Mouse (Mus musculus) liver, postnatal 0 days (tissue): ENCODE measurements around the gene Ezh1.

Experiments
- CTCF ChIP-seq: sonication (generic); IDR thresholded peaks from 2 replicates; pipeline ENCODE4 v1.5.1; 2016; ENCODE audit warnings: antibody characterized with exemption, low read depth
- EP300 ChIP-seq: IDR thresholded peaks from 2 replicates; pipeline ENCODE4 v1.6.1; 2016; ENCODE audit warnings: antibody characterized with exemption, low read depth, mild to moderate bottlenecking

- TF ChIP-seq CTCF = no peak
- TF ChIP-seq EP300 = no peak
These were observed 9.3 kb downstream of the Ezh1 start for GRCm38 (mm10) chr11:101216936-101217335.
